Mouse (Mus musculus): ENCODE measurements around the gene Lypla2. TPM values are rescaled to one million over a fixed set of nuclear protein-coding genes. Genes with fewer than 3 reads are reported as not detected.
A peak's percentile ranks its signal among the peaks of the same experiment; 100 is the strongest.

The Lypla2 gene
- total and polyA plus RNA-seq, 3 experiments = 54.9 to 91.8 (median 57.2) TPM

DNA sequence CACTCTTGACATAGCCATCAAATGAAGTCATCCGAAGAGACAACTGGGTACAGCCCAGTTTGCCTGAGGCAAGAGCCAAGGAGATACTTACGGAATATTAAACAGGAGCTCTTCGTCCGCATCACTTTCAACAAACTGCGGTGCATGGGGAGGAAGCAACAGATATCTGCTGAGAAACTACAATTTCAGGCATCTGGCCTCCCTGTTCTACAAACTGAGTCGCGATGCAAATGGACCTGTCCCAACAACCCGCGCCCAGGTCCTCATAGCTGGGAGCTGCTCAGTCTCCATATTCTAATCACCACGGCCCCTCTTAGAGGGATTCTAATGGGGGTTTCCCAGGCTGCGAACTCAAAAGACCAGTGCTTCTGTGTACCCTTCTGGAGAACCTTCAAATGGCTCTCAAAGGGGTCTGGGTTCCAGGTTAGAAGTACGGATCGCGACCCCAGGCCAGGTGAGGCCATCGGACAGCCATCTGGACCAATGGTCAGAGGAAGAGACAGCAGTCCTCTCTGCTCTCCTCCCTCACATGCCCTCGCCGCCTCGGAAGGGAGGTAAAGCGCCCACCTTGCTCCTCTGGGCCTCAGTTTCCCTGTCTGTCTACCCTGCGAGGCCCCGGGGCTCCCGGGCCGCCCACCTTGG, 14.0 kb upstream of the Lypla2 start:
- peak overlapping the region; percentile 96 to 99 (median 96) for H3K4me3 ChIP-seq (replicated peaks in 1 of 3; ENCODE audit: low read depth in 2 of 3, low read length in 2 of 3, poor library complexity in 1 of 3)
- H3K9ac ChIP-seq (ENCODE audit: insufficient read depth, low read depth) = peak overlapping the region; percentile 61
- peak overlapping the region; percentile 6; the same call in 1 of the 2 replicates for H3K27ac ChIP-seq (ENCODE audit: insufficient read depth, low read depth)
- peaks cover under 1% of the 10 kb centered on the region for H3K9me3 ChIP-seq (replicated peaks; ENCODE audit: low read length)
- dilution Hi-C loops (cut with MboI; ENCODE audit: extremely low pct_ligation_motif_present, extremely low pct_unique_long_range_greater_than_20kb, low sequenced_read_pairs) = no loop called here
- no peaks in the 10 kb centered on the region for H3K27me3 ChIP-seq (replicated peaks)
- peak overlapping the region; percentile 82 for H3K4me2 ChIP-seq (ENCODE audit: insufficient read depth, low read depth, poor library complexity, severe bottlenecking)
- H3K36me3 ChIP-seq (replicated peaks in 1 of 2; ENCODE audit: control insufficient read depth in 1 of 2, insufficient read depth in 1 of 2, low read length in 1 of 2) = peaks cover 20 to 37% of the 10 kb centered on the region in 2 experiments
- DNase-seq (ENCODE audit: extremely low read depth) = no peak
- H3K4me1 ChIP-seq (ENCODE audit: control insufficient read depth in 1 of 2, insufficient read depth in 2 of 2) = peaks cover 2 to 26% of the 10 kb centered on the region in 2 experiments; a peak in 2 of 4 replicates
- TF ChIP-seq NELFE (IDR thresholded peaks at IDR 0.05; ENCODE audit: low read depth, low read length) = no peak
- no peak for TF ChIP-seq ELF1 (IDR thresholded peaks at IDR 0.05; ENCODE audit: low read depth, low read length)
- TF ChIP-seq ZNF384 (IDR thresholded peaks at IDR 0.05; ENCODE audit: low read depth, low read length) = no peak
- in situ Hi-C loops (cut with MboI; ENCODE audit: low pct_ligation_motif_present, low pct_unique_long_range_greater_than_20kb, low sequenced_read_pairs) = loop anchor here (5.0 kb wide), 1 partner anchor 46 kb away; no protein-coding TSS in a partner anchor
- H3K79me2 ChIP-seq (replicated peaks; ENCODE audit: control insufficient read depth, extremely low read depth, insufficient read depth, poor library complexity, severe bottlenecking) = peaks cover 21% of the 10 kb centered on the region

DNA sequence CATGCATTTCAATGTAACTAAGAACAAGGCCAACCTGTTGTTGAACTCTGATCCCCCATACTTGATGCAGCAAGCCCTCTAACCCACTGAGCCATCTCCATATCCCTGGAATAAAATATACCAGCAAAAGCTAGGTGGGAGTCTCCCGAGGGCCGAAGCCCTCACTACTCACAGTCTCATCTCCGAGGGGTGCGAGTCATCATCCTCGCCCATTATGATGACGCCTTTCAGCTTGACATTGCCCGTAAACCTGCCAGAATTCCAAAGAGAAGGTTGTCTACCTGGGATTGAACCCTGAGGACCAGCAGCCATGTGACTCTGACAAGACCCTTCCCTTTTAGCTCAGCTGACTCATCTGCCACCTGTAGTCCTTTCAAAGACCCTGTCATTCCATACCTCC, 13.3 kb upstream of the Lypla2 start:
- Histone ChIP-seq H3K9me3 (replicated peaks; ENCODE audit: low read length) (no peaks in the 10 kb centered on the region), H3K9ac (ENCODE audit: insufficient read depth, low read depth) (peak overlapping the region; percentile 61; the same call in 1 of the 2 replicates), H3K79me2 (replicated peaks; ENCODE audit: control insufficient read depth, extremely low read depth, insufficient read depth, poor library complexity, severe bottlenecking) (peaks cover 21% of the 10 kb centered on the region), H3K4me1 (ENCODE audit: control insufficient read depth in 1 of 2, insufficient read depth in 2 of 2) (peaks cover 2 to 26% of the 10 kb centered on the region in 2 experiments; a peak in 2 of 4 replicates), H3K27ac (ENCODE audit: insufficient read depth, low read depth) (no peak overlapping the region), H3K4me3 (replicated peaks in 1 of 3; ENCODE audit: low read depth in 2 of 3, low read length in 2 of 3, poor library complexity in 1 of 3) (peak overlapping the region; percentile 96 to 99 (median 96)), H3K27me3 (replicated peaks) (no peaks in the 10 kb centered on the region), H3K4me2 (ENCODE audit: insufficient read depth, low read depth, poor library complexity, severe bottlenecking) (peak overlapping the region; percentile 82), H3K36me3 (replicated peaks in 1 of 2; ENCODE audit: control insufficient read depth in 1 of 2, insufficient read depth in 1 of 2, low read length in 1 of 2) (peaks cover 24 to 42% of the 10 kb centered on the region in 2 experiments)
- DNase-seq (ENCODE audit: extremely low read depth) = no peak
- in situ Hi-C loops (cut with MboI; ENCODE audit: low pct_ligation_motif_present, low pct_unique_long_range_greater_than_20kb, low sequenced_read_pairs) = loop anchor here (5.0 kb wide), 1 partner anchor 47 kb away; no protein-coding TSS in a partner anchor
- TF ChIP-seq EP300 (IDR thresholded peaks at IDR 0.05; ENCODE audit: low read length) = no peak
- dilution Hi-C loops (cut with MboI; ENCODE audit: extremely low pct_ligation_motif_present, extremely low pct_unique_long_range_greater_than_20kb, low sequenced_read_pairs) = no loop called here

DNA sequence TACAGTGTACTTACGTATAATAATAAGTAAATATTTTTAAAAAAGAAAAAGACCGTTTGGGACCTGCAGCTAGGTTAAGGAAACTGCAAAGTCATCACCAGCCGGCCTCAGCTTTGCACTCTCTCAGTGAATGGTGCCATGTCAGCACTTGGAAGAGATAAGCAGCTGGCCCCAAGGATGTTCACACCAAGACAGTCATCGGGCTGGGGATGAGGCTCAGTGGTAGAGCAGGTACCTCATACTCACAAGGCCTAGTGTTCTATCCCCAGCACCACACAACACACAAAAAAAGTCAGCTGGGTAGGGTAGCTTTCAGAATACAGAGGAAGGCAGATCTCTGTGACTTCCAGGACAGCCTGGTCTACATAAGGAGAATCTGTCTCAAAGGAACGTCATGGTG, 12.8 kb upstream of the Lypla2 start:
- no peak overlapping the region for H3K4me3 ChIP-seq (replicated peaks in 1 of 3; ENCODE audit: low read depth in 2 of 3, low read length in 2 of 3, poor library complexity in 1 of 3)
- DNase-seq (ENCODE audit: extremely low read depth) = no peak
- H3K36me3 ChIP-seq (replicated peaks in 1 of 2; ENCODE audit: control insufficient read depth in 1 of 2, insufficient read depth in 1 of 2, low read length in 1 of 2) = peaks cover 25 to 45% of the 10 kb centered on the region in 2 experiments
- H3K9me3 ChIP-seq (replicated peaks; ENCODE audit: low read length) = no peaks in the 10 kb centered on the region
- in situ Hi-C loops (cut with MboI; ENCODE audit: low pct_ligation_motif_present, low pct_unique_long_range_greater_than_20kb, low sequenced_read_pairs) (loop anchor here (5.0 kb wide), 1 partner anchor 47 kb away; no protein-coding TSS in a partner anchor), dilution Hi-C loops (cut with MboI; ENCODE audit: extremely low pct_ligation_motif_present, extremely low pct_unique_long_range_greater_than_20kb, low sequenced_read_pairs) (no loop called here)
- H3K27me3 ChIP-seq (replicated peaks) = no peaks in the 10 kb centered on the region
- peaks cover 21% of the 10 kb centered on the region for H3K79me2 ChIP-seq (replicated peaks; ENCODE audit: control insufficient read depth, extremely low read depth, insufficient read depth, poor library complexity, severe bottlenecking)
- no peak overlapping the region for H3K9ac ChIP-seq (ENCODE audit: insufficient read depth, low read depth)
- H3K27ac ChIP-seq (ENCODE audit: insufficient read depth, low read depth) = no peak overlapping the region
- TF ChIP-seq BHLHE40 (IDR thresholded peaks at IDR 0.05; ENCODE audit: low read depth, low read length) (no peak), MAFK (IDR thresholded peaks at IDR 0.05; ENCODE audit: insufficient replicate concordance, low read length) (0 out of 2 replicates have a peak, but pooled peaks have one; percentile 9)
- peak overlapping the region; percentile 82; the same call in 1 of the 2 replicates for H3K4me2 ChIP-seq (ENCODE audit: insufficient read depth, low read depth, poor library complexity, severe bottlenecking)
- H3K4me1 ChIP-seq (ENCODE audit: control insufficient read depth in 1 of 2, insufficient read depth in 2 of 2) = peaks cover 2 to 26% of the 10 kb centered on the region in 2 experiments; a peak in 2 of 4 replicates
